Mouse (Mus musculus) ES-E14 (cell line): ENCODE data around the gene 2610301B20Rik.

Experiments
- CHD2 ChIP-seq: IDR thresholded peaks from 2 replicates; pipeline ENCODE4 v1.6.1; 2014; ENCODE audit warnings: mild to moderate bottlenecking, low read depth, low read length, inconsistent platforms
- HCFC1 ChIP-seq: IDR thresholded peaks from 2 replicates; pipeline ENCODE4 v1.6.1; 2012; ENCODE audit warnings: low read length, inconsistent platforms, borderline replicate concordance; ENCODE audit not compliant: insufficient read depth

GRCm38 (mm10) chr4:10872231-10872630, 2.1 kb upstream of the 2610301B20Rik start:
- TF ChIP-seq CHD2 (no peak), HCFC1 (no peak)
